Mouse (Mus musculus): Measurements from ENCODE around the gene Celf5. TPM values are rescaled to one million over a fixed set of nuclear protein-coding genes. Genes with fewer than 3 reads are reported as not detected.

The Celf5 gene
- polyA plus RNA-seq, 1 experiment from 2014 or later: 0.19 TPM

- no peak overlapping the region for H3K4me3 ChIP-seq (ENCODE audit: low read depth, low read length)
- WGBS (ENCODE audit: insufficient replicate concordance): 6% methylated on average over 15 of the region's 18 CpGs
- H3K4me1 ChIP-seq (ENCODE audit: control insufficient read depth, insufficient read depth, low read length): no peaks in the 10 kb centered on the region
- no peak overlapping the region for H3K9ac ChIP-seq (ENCODE audit: low read depth, low read length)
- no peak overlapping the region for H3K4me2 ChIP-seq
- peaks cover 86% of the 10 kb centered on the region for H3K27me3 ChIP-seq (ENCODE audit: control insufficient read depth, insufficient read depth, low read length)
- no peaks in the 10 kb centered on the region for H3K36me3 ChIP-seq (ENCODE audit: control insufficient read depth, insufficient read depth, low read length)
- H3K27ac ChIP-seq (ENCODE audit: low read depth, low read length): no peak overlapping the region
- no peaks in the 10 kb centered on the region for H3K9me3 ChIP-seq (replicated peaks; ENCODE audit: control insufficient read depth, low read length)
- ATAC-seq (replicated peaks; ENCODE audit: insufficient number of reproducible peaks, low FRiP score, low TSS enrichment): no peak
Measured at GRCm38 (mm10) chr10:81472403-81473002, 10.0 kb downstream of the Celf5 start.

- no peak overlapping the region for H3K27ac ChIP-seq (ENCODE audit: low read depth, low read length)
- no peaks in the 10 kb centered on the region for H3K36me3 ChIP-seq (ENCODE audit: control insufficient read depth, insufficient read depth, low read length)
- no peaks in the 10 kb centered on the region for H3K4me1 ChIP-seq (ENCODE audit: control insufficient read depth, insufficient read depth, low read length)
- no peaks in the 10 kb centered on the region for H3K9me3 ChIP-seq (replicated peaks; ENCODE audit: control insufficient read depth, low read length)
- 34% methylated on average over 18 of the region's 18 CpGs for WGBS (ENCODE audit: insufficient replicate concordance)
- H3K9ac ChIP-seq (ENCODE audit: low read depth, low read length): no peak overlapping the region
- H3K4me3 ChIP-seq (ENCODE audit: low read depth, low read length): no peak overlapping the region
- no peak overlapping the region for H3K4me2 ChIP-seq
- peaks cover 89% of the 10 kb centered on the region for H3K27me3 ChIP-seq (ENCODE audit: control insufficient read depth, insufficient read depth, low read length)
- no peak for ATAC-seq (replicated peaks; ENCODE audit: insufficient number of reproducible peaks, low FRiP score, low TSS enrichment)
Measured at GRCm38 (mm10) chr10:81470454-81470853, 12.1 kb downstream of the Celf5 start.

GRCm38 (mm10) chr10:81469253-81469652 is 13.3 kb downstream of the Celf5 start:
- no peak overlapping the region for H3K27ac ChIP-seq (ENCODE audit: low read depth, low read length)
- H3K9ac ChIP-seq (ENCODE audit: low read depth, low read length): no peak overlapping the region
- 75% methylated on average over 5 of the region's 5 CpGs for WGBS (ENCODE audit: insufficient replicate concordance)
- no peaks in the 10 kb centered on the region for H3K9me3 ChIP-seq (replicated peaks; ENCODE audit: control insufficient read depth, low read length)
- peaks cover 89% of the 10 kb centered on the region for H3K27me3 ChIP-seq (ENCODE audit: control insufficient read depth, insufficient read depth, low read length)
- no peak overlapping the region for H3K4me3 ChIP-seq (ENCODE audit: low read depth, low read length)
- H3K36me3 ChIP-seq (ENCODE audit: control insufficient read depth, insufficient read depth, low read length): no peaks in the 10 kb centered on the region
- no peak overlapping the region for H3K4me2 ChIP-seq
- H3K4me1 ChIP-seq (ENCODE audit: control insufficient read depth, insufficient read depth, low read length): peaks cover 3% of the 10 kb centered on the region
- no peak for ATAC-seq (replicated peaks; ENCODE audit: insufficient number of reproducible peaks, low FRiP score, low TSS enrichment)

GRCm38 (mm10) chr10:81467670-81468235 is 14.8 kb downstream of the Celf5 start:
- 79% methylated on average over 16 of the region's 16 CpGs for WGBS (ENCODE audit: insufficient replicate concordance)

GRCm38 (mm10) chr10:81466881-81467280 is 15.6 kb downstream of the Celf5 start:
- Histone ChIP-seq H3K36me3 (ENCODE audit: control insufficient read depth, insufficient read depth, low read length) (no peaks in the 10 kb centered on the region), H3K9me3 (replicated peaks; ENCODE audit: control insufficient read depth, low read length) (no peaks in the 10 kb centered on the region), H3K4me3 (ENCODE audit: low read depth, low read length) (no peak overlapping the region), H3K9ac (ENCODE audit: low read depth, low read length) (no peak overlapping the region), H3K27ac (ENCODE audit: low read depth, low read length) (no peak overlapping the region), H3K4me2 (no peak overlapping the region), H3K4me1 (ENCODE audit: control insufficient read depth, insufficient read depth, low read length) (peaks cover 6% of the 10 kb centered on the region), H3K27me3 (ENCODE audit: control insufficient read depth, insufficient read depth, low read length) (peaks cover 89% of the 10 kb centered on the region)
- no peak for ATAC-seq (replicated peaks; ENCODE audit: insufficient number of reproducible peaks, low FRiP score, low TSS enrichment)
- 55% methylated on average over 14 of the region's 14 CpGs for WGBS (ENCODE audit: insufficient replicate concordance)

More at GRCm38 (mm10) chr10:81467670-81468235, 14.8 kb downstream of the Celf5 start:
- Histone ChIP-seq H3K27ac (ENCODE audit: low read depth, low read length) (no peak overlapping the region), H3K9ac (ENCODE audit: low read depth, low read length) (no peak overlapping the region), H3K9me3 (replicated peaks; ENCODE audit: control insufficient read depth, low read length) (no peaks in the 10 kb centered on the region), H3K4me1 (ENCODE audit: control insufficient read depth, insufficient read depth, low read length) (peaks cover 6% of the 10 kb centered on the region), H3K4me2 (no peak overlapping the region), H3K27me3 (ENCODE audit: control insufficient read depth, insufficient read depth, low read length) (peaks cover 89% of the 10 kb centered on the region), H3K36me3 (ENCODE audit: control insufficient read depth, insufficient read depth, low read length) (no peaks in the 10 kb centered on the region), H3K4me3 (ENCODE audit: low read depth, low read length) (no peak overlapping the region)
- ATAC-seq (replicated peaks; ENCODE audit: insufficient number of reproducible peaks, low FRiP score, low TSS enrichment): no peak

GRCm38 (mm10) chr10:81466066-81466465 is 16.4 kb downstream of the Celf5 start:
- H3K4me1 ChIP-seq (ENCODE audit: control insufficient read depth, insufficient read depth, low read length): peaks cover 6% of the 10 kb centered on the region
- WGBS (ENCODE audit: insufficient replicate concordance): 86% methylated on average over 2 of the region's 2 CpGs
- ATAC-seq (replicated peaks; ENCODE audit: insufficient number of reproducible peaks, low FRiP score, low TSS enrichment): no peak
- H3K36me3 ChIP-seq (ENCODE audit: control insufficient read depth, insufficient read depth, low read length): no peaks in the 10 kb centered on the region
- H3K9me3 ChIP-seq (replicated peaks; ENCODE audit: control insufficient read depth, low read length): no peaks in the 10 kb centered on the region
- no peak overlapping the region for H3K4me2 ChIP-seq
- H3K27ac ChIP-seq (ENCODE audit: low read depth, low read length): no peak overlapping the region
- peaks cover 89% of the 10 kb centered on the region for H3K27me3 ChIP-seq (ENCODE audit: control insufficient read depth, insufficient read depth, low read length)
- no peak overlapping the region for H3K4me3 ChIP-seq (ENCODE audit: low read depth, low read length)
- no peak overlapping the region for H3K9ac ChIP-seq (ENCODE audit: low read depth, low read length)

- Histone ChIP-seq H3K9ac (ENCODE audit: low read depth, low read length) (no peak overlapping the region), H3K4me1 (ENCODE audit: control insufficient read depth, insufficient read depth, low read length) (peaks cover 6% of the 10 kb centered on the region), H3K4me3 (ENCODE audit: low read depth, low read length) (no peak overlapping the region), H3K9me3 (replicated peaks; ENCODE audit: control insufficient read depth, low read length) (no peaks in the 10 kb centered on the region), H3K4me2 (no peak overlapping the region), H3K36me3 (ENCODE audit: control insufficient read depth, insufficient read depth, low read length) (no peaks in the 10 kb centered on the region), H3K27me3 (ENCODE audit: control insufficient read depth, insufficient read depth, low read length) (peaks cover 90% of the 10 kb centered on the region), H3K27ac (ENCODE audit: low read depth, low read length) (no peak overlapping the region)
- 4% methylated on average over 5 of the region's 5 CpGs for WGBS (ENCODE audit: insufficient replicate concordance)
- ATAC-seq (replicated peaks; ENCODE audit: insufficient number of reproducible peaks, low FRiP score, low TSS enrichment): 0 out of 2 replicates have a peak, but pooled peaks have one; percentile 11
Measured at GRCm38 (mm10) chr10:81465265-81465645, 17.3 kb downstream of the Celf5 start.

- H3K4me3 ChIP-seq (ENCODE audit: low read depth, low read length): peak overlapping the region; percentile 38
- 3% methylated on average over 32 of the region's 33 CpGs for WGBS (ENCODE audit: insufficient replicate concordance)
- peak overlapping the region; percentile 61 for H3K4me2 ChIP-seq
- no peaks in the 10 kb centered on the region for H3K9me3 ChIP-seq (replicated peaks; ENCODE audit: control insufficient read depth, low read length)
- H3K4me1 ChIP-seq (ENCODE audit: control insufficient read depth, insufficient read depth, low read length): peaks cover 6% of the 10 kb centered on the region
- peaks cover 91% of the 10 kb centered on the region for H3K27me3 ChIP-seq (ENCODE audit: control insufficient read depth, insufficient read depth, low read length)
- peak; percentile 64 for ATAC-seq (replicated peaks; ENCODE audit: insufficient number of reproducible peaks, low FRiP score, low TSS enrichment)
- H3K9ac ChIP-seq (ENCODE audit: low read depth, low read length): no peak overlapping the region
- no peak overlapping the region for H3K27ac ChIP-seq (ENCODE audit: low read depth, low read length)
- no peaks in the 10 kb centered on the region for H3K36me3 ChIP-seq (ENCODE audit: control insufficient read depth, insufficient read depth, low read length)
Measured at GRCm38 (mm10) chr10:81464405-81465264, 17.9 kb downstream of the Celf5 start.
